Mouse (Mus musculus) stomach, postnatal 0 days (tissue): ENCODE measurements at regions not wholly inside any gene's neighbourhood (a gene's known extent, or its start where the extent isn't known, plus 50 kb on each side); places are given as distances from the start of the nearest gene placed in this dataset.

Experiments
- ATAC-seq: fragments of 200-750 bp; cut with Nextera tagmentation; 2 replicates; pipeline ENCODE4 v1.8.0; 2017; ENCODE audit not compliant: low FRiP score, low TSS enrichment
- DNase-seq: peaks from one replicate; pipeline ENCODE4 v3.0.0-alpha.2; 2016; ENCODE audit warnings: low spot score
- H3K27ac ChIP-seq: fragments of 300-500 bp; sonication (generic); replicated peaks from 2 replicates; pipeline ENCODE4 v1.5.1; 2014; ENCODE audit warnings: mild to moderate bottlenecking, control low read depth
- H3K27me3 ChIP-seq: fragments of 300-500 bp; sonication (generic); 2 replicates; pipeline ENCODE4 v1.6.1; 2014; ENCODE audit warnings: low read length; ENCODE audit not compliant: control insufficient read depth, insufficient read depth
- H3K36me3 ChIP-seq: fragments of 300-500 bp; sonication (generic); 2 replicates; pipeline ENCODE4 v1.6.1; 2014; ENCODE audit warnings: low read length, mixed read lengths; ENCODE audit not compliant: control insufficient read depth, insufficient read depth
- H3K4me1 ChIP-seq: fragments of 300-500 bp; sonication (generic); replicated peaks from 2 replicates; pipeline ENCODE4 v1.6.1; 2014; ENCODE audit warnings: antibody characterized with exemption; ENCODE audit not compliant: control insufficient read depth, insufficient read depth
- H3K4me2 ChIP-seq: fragments of 300-500 bp; sonication (generic); replicated peaks from 2 replicates; pipeline ENCODE4 v1.6.1; 2014; ENCODE audit warnings: low read depth, mild to moderate bottlenecking, control low read depth, moderate library complexity
- H3K4me3 ChIP-seq: fragments of 300-500 bp; sonication (generic); 2 replicates; pipeline ENCODE4 v1.5.1; 2014; ENCODE audit warnings: low read depth, low read length, control low read depth
- H3K9ac ChIP-seq: fragments of 300-500 bp; sonication (generic); 2 replicates; pipeline ENCODE4 v1.6.1; 2014; ENCODE audit warnings: mild to moderate bottlenecking, low read length, control low read depth, mixed read lengths
- H3K9me3 ChIP-seq: fragments of 300-500 bp; sonication (generic); 2 replicates; pipeline ENCODE4 v1.6.1; 2016; ENCODE audit warnings: low read length; ENCODE audit not compliant: control insufficient read depth
- CTCF ChIP-seq: IDR thresholded peaks from 2 replicates; pipeline ENCODE4 v1.5.1; 2016; ENCODE audit warnings: antibody characterized with exemption, low read depth, mild to moderate bottlenecking, moderate library complexity
- EP300 ChIP-seq: optimal IDR thresholded peaks from 2 replicates; pipeline ENCODE3; 2016; ENCODE audit warnings: antibody characterized with exemption
- WGBS: fragments of 180-500 bp; shearing (Covaris S2); extraction: QIAGEN DNeasy Blood & Tissue Kit; methylation state at CpG from one replicate; pipeline ENCODE4 v1.1.7; 2014; 5-methylcytosine and 5-hydroxymethylcytosine counted together

GRCm38 (mm10) chr4:124398354-124398753 is 212.2 kb downstream of the 3100002H09Rik start:
- WGBS = 42% methylated on average over 9 of the region's 9 CpGs

DNA sequence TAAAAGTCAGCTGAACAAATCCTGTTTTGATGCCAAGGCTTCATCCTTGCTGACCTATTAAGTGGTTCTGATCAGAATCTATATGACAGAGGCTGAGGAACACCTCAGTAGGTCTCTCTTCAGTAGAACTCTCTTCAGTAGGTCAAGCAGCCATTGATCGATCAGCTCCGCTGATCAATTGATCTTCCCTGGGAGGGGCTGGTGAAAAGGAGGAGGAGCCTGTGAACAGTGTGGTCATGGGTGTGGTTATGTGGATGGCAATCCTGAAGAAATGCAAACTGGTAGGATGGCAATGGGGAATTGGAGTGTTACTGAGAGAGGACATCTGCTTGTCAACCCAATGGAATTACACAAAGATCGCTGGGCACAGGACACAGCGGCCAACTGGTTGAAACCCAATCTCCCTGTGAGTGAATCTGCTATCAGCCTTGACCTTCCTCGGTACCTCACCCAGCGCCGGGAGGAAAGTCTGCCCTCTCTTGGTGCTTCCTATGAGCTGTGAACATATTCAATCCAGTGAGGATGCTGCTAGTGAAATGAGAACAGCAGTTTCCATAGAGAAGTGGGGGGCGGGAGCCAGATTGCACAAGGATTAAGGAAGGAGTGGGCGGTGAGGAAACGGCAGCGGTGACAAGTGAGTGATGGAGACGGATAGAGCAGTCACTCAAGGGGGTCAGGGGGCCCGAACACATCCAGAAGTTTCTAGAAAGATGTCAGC is 213.9 kb downstream of the 3100002H09Rik start:
- no peaks in the 10 kb centered on the region for H3K27me3 ChIP-seq
- TF ChIP-seq EP300 (no peak), CTCF (peak; percentile 19; the same call in 1 of the 2 replicates)
- no peak overlapping the region for H3K9ac ChIP-seq
- H3K4me1 ChIP-seq = no peaks in the 10 kb centered on the region
- H3K27ac ChIP-seq = no peak overlapping the region
- DNase-seq (no peak), ATAC-seq (no peak)
- H3K36me3 ChIP-seq = no peaks in the 10 kb centered on the region
- WGBS = 50% methylated on average over 13 of the region's 13 CpGs
- H3K4me2 ChIP-seq = no peak overlapping the region
- H3K4me3 ChIP-seq = no peak overlapping the region
- no peaks in the 10 kb centered on the region for H3K9me3 ChIP-seq

More at GRCm38 (mm10) chr4:124398354-124398753, 212.2 kb downstream of the 3100002H09Rik start:
- no peaks in the 10 kb centered on the region for H3K27me3 ChIP-seq
- no peak overlapping the region for H3K4me2 ChIP-seq
- no peak overlapping the region for H3K9ac ChIP-seq
- no peak for DNase-seq
- no peaks in the 10 kb centered on the region for H3K36me3 ChIP-seq
- no peaks in the 10 kb centered on the region for H3K9me3 ChIP-seq
- H3K27ac ChIP-seq = no peak overlapping the region
- H3K4me3 ChIP-seq = no peak overlapping the region
- ATAC-seq = no peak
- no peaks in the 10 kb centered on the region for H3K4me1 ChIP-seq
- TF ChIP-seq CTCF (no peak), EP300 (no peak)

- Histone ChIP-seq H3K36me3 (no peaks in the 10 kb centered on the region), H3K4me2 (no peak overlapping the region), H3K9me3 (no peaks in the 10 kb centered on the region), H3K4me1 (no peaks in the 10 kb centered on the region), H3K9ac (no peak overlapping the region), H3K27me3 (no peaks in the 10 kb centered on the region), H3K4me3 (no peak overlapping the region), H3K27ac (no peak overlapping the region)
- DNase-seq (no peak), ATAC-seq (no peak)
- WGBS = 68% methylated on average over 7 of the region's 7 CpGs
- TF ChIP-seq CTCF (no peak), EP300 (no peak)
These were observed 214.6 kb downstream of the 3100002H09Rik start for GRCm38 (mm10) chr4:124395966-124396395.

DNA sequence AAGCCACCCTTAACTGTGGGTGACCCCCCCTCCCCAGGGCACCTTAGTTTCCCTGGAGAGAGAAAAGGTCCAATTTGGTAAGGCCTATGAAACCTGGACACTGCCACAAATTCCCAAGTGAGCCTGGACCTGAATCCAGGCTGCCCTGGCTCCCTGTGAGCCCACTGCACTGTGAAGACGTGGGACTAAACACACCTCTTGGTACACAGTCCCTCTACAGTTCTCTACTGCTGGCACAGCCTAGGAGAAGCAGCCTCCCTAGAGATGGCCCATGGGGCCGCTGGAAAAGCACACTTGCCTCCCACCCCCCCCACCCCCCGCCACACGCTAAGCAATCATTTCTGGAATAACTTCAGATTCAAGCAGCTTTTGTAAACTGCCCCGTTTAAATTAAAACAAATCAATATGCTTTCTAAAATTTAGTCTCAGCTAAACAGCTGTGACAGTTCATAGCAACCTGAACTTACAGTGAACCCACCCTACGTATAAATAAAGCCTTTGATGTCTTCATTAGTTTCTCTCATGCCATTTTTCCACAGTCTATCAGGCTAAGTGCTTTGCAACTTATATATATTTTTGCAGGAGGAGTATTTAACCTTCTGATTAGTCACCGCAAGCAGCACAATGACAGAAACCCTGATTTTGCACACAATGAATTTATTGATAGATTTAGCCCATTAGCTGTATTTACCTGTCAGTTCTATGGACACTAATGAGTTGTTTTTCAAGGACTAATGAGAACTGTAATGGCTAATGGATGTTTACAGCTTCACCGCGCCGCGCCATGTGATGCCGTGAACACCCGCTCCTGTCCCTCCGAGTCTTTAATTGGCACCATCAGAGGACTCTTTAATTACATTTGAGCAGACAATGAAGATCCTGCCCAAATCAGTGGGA is 215.3 kb downstream of the 3100002H09Rik start:
- H3K27me3 ChIP-seq = no peaks in the 10 kb centered on the region
- H3K27ac ChIP-seq = no peak overlapping the region
- no peaks in the 10 kb centered on the region for H3K36me3 ChIP-seq
- DNase-seq (no peak), ATAC-seq (no peak)
- 45% methylated on average over 14 of the region's 14 CpGs for WGBS
- no peaks in the 10 kb centered on the region for H3K4me1 ChIP-seq
- no peak overlapping the region for H3K9ac ChIP-seq
- no peaks in the 10 kb centered on the region for H3K9me3 ChIP-seq
- H3K4me3 ChIP-seq = no peak overlapping the region
- TF ChIP-seq CTCF (no peak), EP300 (no peak)
- H3K4me2 ChIP-seq = no peak overlapping the region

GRCm38 (mm10) chr4:124393595-124393994 is 217.0 kb downstream of the 3100002H09Rik start:
- Histone ChIP-seq H3K36me3 (no peaks in the 10 kb centered on the region), H3K27ac (no peak overlapping the region), H3K4me2 (no peak overlapping the region), H3K9me3 (no peaks in the 10 kb centered on the region), H3K4me1 (no peaks in the 10 kb centered on the region), H3K9ac (no peak overlapping the region), H3K27me3 (no peaks in the 10 kb centered on the region), H3K4me3 (no peak overlapping the region)
- no peak for TF ChIP-seq EP300
- DNase-seq = no peak
- ATAC-seq = no peak
- WGBS = 27% methylated on average over 10 of the region's 10 CpGs

- H3K4me2 ChIP-seq = no peak overlapping the region
- DNase-seq = no peak
- H3K27me3 ChIP-seq = no peaks in the 10 kb centered on the region
- no peaks in the 10 kb centered on the region for H3K4me1 ChIP-seq
- no peak overlapping the region for H3K9ac ChIP-seq
- H3K9me3 ChIP-seq = no peaks in the 10 kb centered on the region
- TF ChIP-seq CTCF (no peak), EP300 (no peak)
- H3K4me3 ChIP-seq = no peak overlapping the region
- H3K27ac ChIP-seq = no peak overlapping the region
- 70% methylated on average over 10 of the region's 10 CpGs for WGBS
- no peaks in the 10 kb centered on the region for H3K36me3 ChIP-seq
- no peak for ATAC-seq
These were observed 221.5 kb downstream of the 3100002H09Rik start for GRCm38 (mm10) chr4:124389067-124389466.
